Mouse (Mus musculus): ENCODE results near the gene Zbtb34.

Gene Zbtb34

DNA sequence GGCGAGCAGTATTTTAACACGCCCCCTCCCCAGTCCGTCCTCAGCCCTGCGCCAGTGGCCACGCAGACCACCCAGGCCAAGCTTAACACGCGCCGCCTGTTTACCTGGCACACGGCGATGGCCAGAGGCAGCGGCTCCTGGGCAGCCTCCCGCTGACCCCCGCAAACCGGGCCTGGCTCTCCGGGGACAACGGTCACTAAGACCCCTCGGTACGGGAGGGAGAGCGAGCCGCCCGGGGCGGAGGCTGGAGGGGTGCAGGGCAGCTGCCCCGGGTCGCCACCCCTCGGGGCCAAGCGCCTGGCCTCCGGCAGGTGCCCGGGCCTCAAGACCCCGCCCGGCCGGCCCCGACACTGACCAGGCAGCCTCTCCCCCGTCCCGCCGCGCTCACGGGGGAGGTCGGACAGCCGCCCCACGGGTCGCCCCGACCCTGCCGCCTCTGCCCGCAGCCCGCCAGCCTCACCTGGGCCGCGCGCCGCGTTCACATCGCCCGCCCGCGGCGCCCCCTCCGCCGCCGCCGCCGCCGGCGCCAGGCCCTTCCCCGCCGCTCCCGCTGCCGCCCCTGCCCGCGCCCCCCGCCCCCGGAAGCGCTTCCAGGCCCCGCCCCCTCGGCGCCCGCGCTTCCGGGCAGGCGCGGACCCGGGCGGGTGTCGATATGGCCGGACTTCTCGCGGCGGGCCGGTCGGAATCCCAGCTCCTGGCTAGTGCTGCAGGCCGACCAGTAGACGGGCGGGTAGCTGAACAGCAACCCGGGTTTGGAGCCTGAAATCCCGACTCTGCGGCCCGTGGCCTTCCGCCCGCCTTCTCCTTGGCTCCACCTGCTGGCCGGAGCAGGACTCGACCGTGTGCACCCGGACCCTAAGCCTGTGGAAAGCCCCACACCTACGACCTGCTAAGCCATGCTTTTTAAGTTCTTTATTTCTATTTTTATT lies at the start of gene Zbtb34:
Zbtb34 (minus strand) TSS at position 554 of the 929 bp plus-strand sequence.
- peak; percentile 63 for DNase-seq (ENCODE audit: low spot score)

DNA sequence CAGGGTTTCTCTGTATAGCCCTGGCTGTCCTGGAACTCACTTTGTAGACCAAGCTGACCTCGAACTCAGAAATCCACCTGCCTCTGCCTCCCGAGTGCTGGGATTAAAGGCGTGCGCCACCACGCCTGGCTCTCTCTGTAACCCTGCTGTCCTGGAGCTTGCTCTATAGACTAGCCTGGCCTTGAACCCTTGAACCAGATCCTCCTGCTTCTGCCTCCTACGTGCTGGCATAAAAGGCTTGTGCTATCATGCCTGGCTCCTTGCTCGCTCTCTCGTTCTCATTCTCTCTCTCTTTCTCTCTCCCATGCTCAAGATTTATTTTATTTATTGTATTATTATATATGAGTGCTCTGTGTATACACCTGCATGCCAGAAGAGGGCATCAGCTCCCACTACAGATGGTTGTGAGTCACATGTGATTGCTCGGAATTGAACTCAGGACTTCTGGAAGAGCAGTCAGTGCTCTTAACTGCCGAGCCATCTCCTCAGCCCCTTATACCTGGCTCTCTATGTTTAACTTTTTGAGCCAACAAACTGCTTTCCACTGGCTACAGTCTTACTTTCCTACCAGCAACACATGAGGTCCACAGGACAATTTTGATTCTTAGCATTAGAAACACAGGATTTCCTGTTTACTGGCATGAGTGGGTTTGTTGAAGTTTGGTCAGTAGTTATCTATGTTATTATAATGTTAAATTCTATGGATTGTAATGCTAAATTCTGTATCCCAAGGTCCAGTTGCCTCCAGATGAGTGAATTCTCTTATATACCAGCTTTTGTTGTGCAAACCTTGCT lies 47.0 kb upstream of the Zbtb34 start:
- no peak for DNase-seq (ENCODE audit: low spot score)

GRCm38 (mm10) chr2:33475961-33476360 lies 44.8 kb upstream of the Zbtb34 start:
- DNase-seq (ENCODE audit: low spot score) = peak; percentile 75

- DNase-seq (ENCODE audit: low spot score) = peak; percentile 96
Measured at GRCm38 (mm10) chr2:33468466-33469097, 37.5 kb upstream of the Zbtb34 start, which contains the start of gene Zbtb43. Zbtb43 (minus strand) TSS chr2:33468559.

- DNase-seq (ENCODE audit: low spot score) = peak; percentile 45
Measured at GRCm38 (mm10) chr2:33467546-33468465, 36.7 kb upstream of the Zbtb34 start.

- DNase-seq (ENCODE audit: low spot score) = no peak
Measured at GRCm38 (mm10) chr2:33465966-33466365, 34.8 kb upstream of the Zbtb34 start.

DNA sequence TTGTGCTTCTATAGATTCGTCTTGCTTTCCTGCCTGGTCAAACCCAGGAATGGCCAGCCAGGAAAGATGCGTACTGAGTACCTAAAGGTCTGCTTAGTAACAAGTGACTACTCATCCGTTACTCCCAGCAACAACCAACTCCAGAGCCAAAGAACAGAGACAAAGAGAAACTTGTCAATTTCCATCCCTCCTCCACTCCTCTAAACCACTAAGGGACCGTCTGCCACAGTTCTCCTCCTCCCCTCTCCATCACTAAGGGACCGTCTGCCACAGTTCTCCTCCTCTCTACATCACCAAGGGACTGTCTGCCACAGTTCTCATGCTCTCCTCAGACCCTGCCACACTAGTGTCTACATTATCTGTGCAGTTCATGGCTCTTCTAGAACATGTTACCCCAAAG lies 34.1 kb upstream of the Zbtb34 start:
- no peak for DNase-seq (ENCODE audit: low spot score)

DNA sequence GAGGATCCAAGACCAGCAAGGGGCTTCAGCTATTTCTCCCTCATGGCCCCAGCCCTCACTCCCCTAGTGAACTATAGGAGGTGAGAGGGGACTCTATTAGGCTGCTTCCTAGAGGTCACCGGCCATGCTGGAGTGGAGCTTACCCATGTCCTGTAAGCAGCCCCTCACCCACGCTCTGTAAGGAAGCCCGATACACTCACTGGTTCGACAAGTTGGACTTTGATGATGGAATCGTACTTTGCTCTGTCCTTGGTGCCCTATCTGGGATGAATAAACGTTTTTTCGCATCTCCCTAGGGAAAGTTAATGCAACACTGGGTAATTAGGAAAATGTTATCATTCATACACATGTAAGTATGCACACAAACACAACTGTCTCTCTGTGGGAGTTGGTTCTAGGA lies 30.9 kb upstream of the Zbtb34 start:
- no peak for DNase-seq (ENCODE audit: low spot score)

DNA sequence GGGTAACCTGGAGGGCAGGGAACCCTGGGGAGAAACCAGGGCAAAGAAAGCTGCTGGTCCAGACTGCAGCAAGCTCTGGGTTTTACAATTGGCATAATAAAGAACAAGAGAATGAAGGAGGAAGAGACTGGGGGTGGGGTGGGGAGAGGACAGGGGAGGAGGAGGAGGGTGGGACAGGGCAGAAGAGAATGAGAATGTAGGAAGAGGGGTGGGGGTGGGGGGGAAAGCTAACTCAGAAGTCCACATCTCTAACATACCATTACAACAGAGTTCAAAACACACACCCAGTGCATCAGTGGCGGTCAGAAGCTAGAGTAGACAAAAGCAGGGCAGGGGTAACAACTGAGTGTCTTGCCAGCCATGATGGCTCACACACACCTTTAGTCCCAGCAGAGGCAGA lies 29.9 kb upstream of the Zbtb34 start:
- no peak for DNase-seq (ENCODE audit: low spot score)

- DNase-seq (ENCODE audit: low spot score) = no peak
Measured at GRCm38 (mm10) chr2:33459660-33460059, 28.5 kb upstream of the Zbtb34 start.

- no peak for DNase-seq (ENCODE audit: low spot score)
Measured at GRCm38 (mm10) chr2:33456696-33457095, 25.6 kb upstream of the Zbtb34 start.

GRCm38 (mm10) chr2:33456242-33456641 lies 25.1 kb upstream of the Zbtb34 start:
- DNase-seq (ENCODE audit: low spot score) = no peak

GRCm38 (mm10) chr2:33455350-33455749 lies 24.2 kb upstream of the Zbtb34 start:
- no peak for DNase-seq (ENCODE audit: low spot score)

GRCm38 (mm10) chr2:33454816-33455215 lies 23.7 kb upstream of the Zbtb34 start:
- DNase-seq (ENCODE audit: low spot score) = no peak

- DNase-seq (ENCODE audit: low spot score) = no peak
Measured at GRCm38 (mm10) chr2:33453476-33453875, 22.4 kb upstream of the Zbtb34 start.

DNA sequence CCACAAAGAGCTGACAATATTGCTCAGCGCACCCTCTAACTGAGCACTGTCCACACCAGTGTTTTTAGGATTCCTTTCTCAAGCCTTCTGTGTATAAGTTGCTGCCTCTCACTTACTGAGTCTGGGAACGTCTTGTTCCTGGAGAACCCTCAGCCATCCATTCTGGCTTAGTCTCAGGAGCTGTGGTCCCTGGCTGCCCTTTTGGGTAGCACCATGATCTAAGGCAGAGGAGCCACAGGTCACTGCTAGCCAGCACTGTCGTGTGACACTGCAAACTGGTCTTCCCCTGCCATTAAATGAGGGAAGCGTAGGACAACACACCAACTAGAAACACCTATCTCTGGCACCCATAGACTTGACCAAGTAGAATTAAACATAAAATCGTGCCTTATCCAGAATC lies 21.6 kb upstream of the Zbtb34 start:
- DNase-seq (ENCODE audit: low spot score) = no peak

DNA sequence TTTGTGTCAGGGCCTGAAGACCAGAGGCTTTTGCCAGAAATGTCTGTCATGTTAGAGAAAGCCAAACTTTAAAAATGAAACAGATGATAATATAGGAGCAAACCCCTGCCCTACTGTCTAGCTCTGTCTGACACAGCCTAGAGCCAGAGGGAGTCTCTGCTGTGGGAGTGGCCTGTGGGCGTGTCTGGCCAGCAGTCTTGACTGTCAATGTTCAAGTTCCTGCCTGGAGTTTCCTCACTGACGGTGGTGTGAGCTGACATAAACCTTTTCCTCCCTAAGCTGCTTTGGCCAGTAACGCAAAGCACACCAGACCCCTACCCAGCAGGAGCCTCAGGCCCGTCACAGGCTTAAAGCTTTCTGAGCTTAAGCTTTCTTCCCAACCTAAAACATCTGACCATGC lies 21.0 kb upstream of the Zbtb34 start:
- DNase-seq (ENCODE audit: low spot score) = no peak

GRCm38 (mm10) chr2:33451038-33451978 lies 20.2 kb upstream of the Zbtb34 start:
- no peak for DNase-seq (ENCODE audit: low spot score)

GRCm38 (mm10) chr2:33449119-33449873 lies 18.2 kb upstream of the Zbtb34 start:
- no peak for DNase-seq (ENCODE audit: low spot score)
